Mouse (Mus musculus) hematopoietic stem cell, adult 5-6 weeks (primary cell): ENCODE measurements at regions not wholly inside any gene's neighbourhood (a gene's known extent, or its start where the extent isn't known, plus 50 kb on each side); places are given as distances from the start of the nearest gene placed in this dataset.

ENCODE experiments used
- ATAC-seq, 2 experiments: fragments of 125-278 bp in 1 of 2; replicated peaks in 1 of 2; 2 replicates each; pipeline ENCODE4 v1.8.0; 2016 to 2017; ENCODE audit warnings: inconsistent platforms in 2 of 2, mild to moderate bottlenecking in 2 of 2, moderate number of reproducible peaks in 2 of 2, low read depth in 1 of 2, moderate TSS enrichment in 1 of 2; ENCODE audit not compliant: low FRiP score in 2 of 2, poor library complexity in 2 of 2, severe bottlenecking in 2 of 2, insufficient read depth in 1 of 2, low TSS enrichment in 1 of 2

- no peak for ATAC-seq
Observed at GRCm38 (mm10) chr1:167976708-167977107, 287.7 kb downstream of the Lmx1a start.

- ATAC-seq = no peak
Observed at GRCm38 (mm10) chr1:167979187-167979586, 290.1 kb downstream of the Lmx1a start.

GRCm38 (mm10) chr1:167979588-167979987 is 290.6 kb downstream of the Lmx1a start:
- no peak for ATAC-seq

GRCm38 (mm10) chr1:167981292-167981691 is 292.3 kb downstream of the Lmx1a start:
- ATAC-seq = no peak

GRCm38 (mm10) chr1:168007456-168007855 is 318.4 kb downstream of the Lmx1a start:
- ATAC-seq = no peak

GRCm38 (mm10) chr1:168008216-168008615 is 319.2 kb downstream of the Lmx1a start:
- ATAC-seq = no peak

- no peak for ATAC-seq
Observed at GRCm38 (mm10) chr1:168010416-168010815, 321.4 kb downstream of the Lmx1a start.

GRCm38 (mm10) chr1:168012069-168012468 is 323.0 kb downstream of the Lmx1a start:
- ATAC-seq = no peak

GRCm38 (mm10) chr1:168012611-168013010 is 323.6 kb downstream of the Lmx1a start:
- no peak for ATAC-seq

- no peak for ATAC-seq
Observed at GRCm38 (mm10) chr1:168016375-168016890, 327.4 kb downstream of the Lmx1a start.

GRCm38 (mm10) chr1:168026481-168026880 is 337.4 kb downstream of the Lmx1a start:
- no peak for ATAC-seq

GRCm38 (mm10) chr1:168044765-168045164 is 355.7 kb downstream of the Lmx1a start:
- no peak for ATAC-seq

- ATAC-seq = no peak
Observed at GRCm38 (mm10) chr1:168046347-168046746, 357.3 kb downstream of the Lmx1a start.

GRCm38 (mm10) chr1:168046749-168047148 is 357.7 kb downstream of the Lmx1a start:
- no peak for ATAC-seq

GRCm38 (mm10) chr1:168049965-168050364 is 360.9 kb downstream of the Lmx1a start:
- no peak for ATAC-seq

- ATAC-seq = no peak
Observed at GRCm38 (mm10) chr1:168056479-168056878, 367.4 kb downstream of the Lmx1a start.

- ATAC-seq = no peak
Observed at GRCm38 (mm10) chr1:168057479-168057878, 368.4 kb downstream of the Lmx1a start.

GRCm38 (mm10) chr1:168058769-168059168 is 369.7 kb downstream of the Lmx1a start:
- no peak for ATAC-seq

GRCm38 (mm10) chr1:168064065-168064664 is 367.9 kb downstream of the Pbx1 start:
- ATAC-seq = no peak
